Mouse (Mus musculus) testis, adult 2 months (tissue): ENCODE results near the gene Anxa8.

Source experiments
- CTCF ChIP-seq: fragments of 200-500 bp; IDR thresholded peaks from 2 replicates; pipeline ENCODE4 v1.5.1; 2012; ENCODE audit warnings: low read depth, mild to moderate bottlenecking, inconsistent platforms, low read length, moderate library complexity; ENCODE audit not compliant: control insufficient read depth, insufficient read depth, insufficient replicate concordance
- POLR2A ChIP-seq: fragments of 200-500 bp; IDR thresholded peaks from 2 replicates; pipeline ENCODE4 v1.6.1; 2012; ENCODE audit warnings: low read depth, mild to moderate bottlenecking, inconsistent platforms, low read length, moderate library complexity; ENCODE audit not compliant: control insufficient read depth

GRCm38 (mm10) chr14:34142316-34142715 lies 56.5 kb downstream of the Anxa8 start:
- TF ChIP-seq CTCF (no peak), POLR2A (no peak)
